Mouse (Mus musculus): ENCODE data around the gene Rgs9. TPM values are rescaled to one million over a fixed set of nuclear protein-coding genes. Genes with fewer than 3 reads are reported as not detected.
A peak's percentile ranks its signal among the peaks of the same experiment; 100 is the strongest.

Rgs9 gene
- total and polyA plus RNA-seq, 2 experiments from 2014 or later, result 15.3 to 31.8 TPM

DNA sequence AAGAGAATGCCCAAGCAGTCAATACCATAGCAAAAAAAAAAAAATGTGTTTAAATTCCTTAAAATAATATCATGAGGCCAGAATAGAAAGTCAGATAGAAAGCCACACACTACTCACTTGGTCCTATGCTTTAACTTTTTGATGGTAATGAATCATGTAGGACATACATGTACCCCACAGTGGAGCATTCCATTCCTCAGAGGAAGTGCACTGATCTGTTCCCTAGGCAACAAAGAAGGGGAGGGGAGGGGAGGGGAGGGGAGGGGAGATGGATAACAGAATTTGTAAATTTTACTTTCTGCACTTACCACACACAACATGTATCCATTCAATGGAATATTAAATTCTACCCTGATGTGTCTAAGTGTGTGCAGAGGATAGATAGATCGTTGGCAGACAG lies 91.9 kb downstream of the Rgs9 start:
- ATAC-seq, result peak; percentile 82; the same call in 1 of the 2 replicates
- H3K4me2 ChIP-seq (ENCODE audit: low read depth), result no peak overlapping the region
- no peaks in the 10 kb centered on the region for H3K9me3 ChIP-seq (ENCODE audit: low read length)
- H3K4me3 ChIP-seq (ENCODE audit: low read depth, low read length), result no peak overlapping the region
- H3K36me3 ChIP-seq (ENCODE audit: insufficient read depth), result no peaks in the 10 kb centered on the region
- H3K27ac ChIP-seq (ENCODE audit: low read depth, low read length), result no peak overlapping the region
- WGBS, result 98% methylated on average over 1 of the region's 1 CpGs
- H3K9ac ChIP-seq, result no peak overlapping the region
- no peak for TF ChIP-seq CTCF (IDR thresholded peaks at IDR 0.05; ENCODE audit: low read depth)
- peak; percentile 55 for DNase-seq
- peaks cover 6% of the 10 kb centered on the region; the same call in 1 of the 2 replicates for H3K4me1 ChIP-seq (ENCODE audit: insufficient read depth)
- no peaks in the 10 kb centered on the region for H3K27me3 ChIP-seq (ENCODE audit: insufficient read depth, low read length)

DNA sequence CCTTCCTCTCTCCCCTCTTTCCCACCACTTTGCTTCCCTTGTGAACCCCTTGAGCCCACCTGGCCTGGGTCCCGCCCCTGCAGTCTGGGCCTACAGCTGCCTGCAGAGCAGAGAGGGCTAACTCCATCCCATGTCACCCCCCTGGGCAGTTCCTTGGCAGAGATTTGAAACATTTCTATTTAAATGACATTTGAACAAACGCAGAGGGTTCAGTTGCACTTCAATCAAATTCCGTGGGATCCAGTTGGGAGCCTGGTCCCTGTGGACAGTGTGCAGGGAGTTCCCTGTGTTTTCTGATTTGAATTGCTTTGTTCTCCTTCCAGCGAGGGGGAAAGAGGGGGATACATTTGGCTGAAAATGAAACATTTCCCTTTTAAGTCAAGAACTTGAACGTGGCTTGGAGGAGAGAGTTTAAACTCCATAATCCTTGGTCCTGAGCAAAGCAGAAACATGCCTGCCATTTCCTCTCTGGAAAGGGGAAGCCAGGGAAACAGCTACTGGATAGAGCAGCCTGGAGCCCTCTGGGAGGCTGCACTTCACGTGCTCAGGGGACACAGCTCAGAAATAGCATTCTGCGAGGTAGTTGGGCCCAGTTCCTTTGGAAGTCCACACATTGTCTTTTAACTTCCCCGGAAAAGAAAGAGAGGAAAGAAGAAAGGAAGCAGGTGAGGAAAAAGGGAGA lies 98.2 kb downstream of the Rgs9 start:
- H3K9ac ChIP-seq, result no peak overlapping the region
- TF ChIP-seq CTCF (IDR thresholded peaks at IDR 0.05; ENCODE audit: low read depth), result no peak
- no peaks in the 10 kb centered on the region for H3K27me3 ChIP-seq (ENCODE audit: insufficient read depth, low read length)
- no peak for DNase-seq
- H3K9me3 ChIP-seq (ENCODE audit: low read length), result no peaks in the 10 kb centered on the region
- WGBS, result 21% methylated on average over 8 of the region's 8 CpGs
- no peak overlapping the region for H3K4me2 ChIP-seq (ENCODE audit: low read depth)
- no peak overlapping the region for H3K4me3 ChIP-seq (ENCODE audit: low read depth, low read length)
- H3K4me1 ChIP-seq (ENCODE audit: insufficient read depth), result no peaks in the 10 kb centered on the region
- H3K36me3 ChIP-seq (ENCODE audit: insufficient read depth), result no peaks in the 10 kb centered on the region
- ATAC-seq, result peak; percentile 60
- peak overlapping the region; percentile 50 for H3K27ac ChIP-seq (ENCODE audit: low read depth, low read length)

GRCm38 (mm10) chr11:109192673-109193557 lies 105.0 kb downstream of the Rgs9 start:
- no peaks in the 10 kb centered on the region for H3K9me3 ChIP-seq (ENCODE audit: low read length)
- H3K27ac ChIP-seq (ENCODE audit: low read depth, low read length), result no peak overlapping the region
- ATAC-seq (peak; percentile 56), DNase-seq (peak; percentile 78)
- H3K9ac ChIP-seq, result no peak overlapping the region
- peak; percentile 92 for TF ChIP-seq CTCF (IDR thresholded peaks at IDR 0.05; ENCODE audit: low read depth)
- no peaks in the 10 kb centered on the region for H3K4me1 ChIP-seq (ENCODE audit: insufficient read depth)
- no peak overlapping the region for H3K4me3 ChIP-seq (ENCODE audit: low read depth, low read length)
- H3K4me2 ChIP-seq (ENCODE audit: low read depth), result no peak overlapping the region
- no peaks in the 10 kb centered on the region for H3K36me3 ChIP-seq (ENCODE audit: insufficient read depth)
- no peaks in the 10 kb centered on the region for H3K27me3 ChIP-seq (ENCODE audit: insufficient read depth, low read length)
- WGBS, result 53% methylated on average over 15 of the region's 15 CpGs

- no peak overlapping the region for H3K4me2 ChIP-seq (ENCODE audit: low read depth)
- H3K36me3 ChIP-seq (ENCODE audit: insufficient read depth), result no peaks in the 10 kb centered on the region
- H3K9me3 ChIP-seq (ENCODE audit: low read length), result no peaks in the 10 kb centered on the region
- ATAC-seq (no peak), DNase-seq (no peak)
- no peaks in the 10 kb centered on the region for H3K27me3 ChIP-seq (ENCODE audit: insufficient read depth, low read length)
- no peaks in the 10 kb centered on the region for H3K4me1 ChIP-seq (ENCODE audit: insufficient read depth)
- no peak overlapping the region for H3K9ac ChIP-seq
- WGBS, result 92% methylated on average over 5 of the region's 5 CpGs
- H3K4me3 ChIP-seq (ENCODE audit: low read depth, low read length), result no peak overlapping the region
- no peak for TF ChIP-seq CTCF (IDR thresholded peaks at IDR 0.05; ENCODE audit: low read depth)
- no peak overlapping the region for H3K27ac ChIP-seq (ENCODE audit: low read depth, low read length)
Measured at GRCm38 (mm10) chr11:109188235-109188634, 109.7 kb downstream of the Rgs9 start.

DNA sequence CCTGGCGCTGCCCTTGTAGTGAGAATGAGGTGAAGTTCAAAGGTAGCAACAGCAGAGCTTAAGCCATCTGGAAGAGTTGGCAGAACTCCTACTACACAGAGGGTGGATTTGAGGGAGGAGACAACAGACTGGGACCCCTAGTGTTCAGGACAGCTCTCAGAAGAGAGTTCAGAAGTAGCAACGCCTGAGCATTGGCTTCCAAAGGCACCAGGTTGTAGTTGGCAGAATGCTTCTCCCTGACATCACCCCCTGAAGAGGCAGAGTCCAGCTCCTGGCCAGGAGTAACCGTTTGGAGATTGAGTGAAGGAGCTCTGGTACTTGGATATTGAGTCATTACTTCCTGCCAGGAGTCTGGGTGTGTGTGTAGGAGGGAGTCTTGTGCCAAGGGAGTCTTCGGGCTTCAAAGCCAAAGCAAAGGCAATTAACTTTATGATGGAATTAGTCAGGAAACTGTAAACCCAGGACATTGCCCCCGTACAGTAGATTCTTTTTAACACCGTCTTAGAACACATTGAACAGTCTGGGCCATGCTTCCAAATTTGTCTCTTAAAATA lies 110.2 kb downstream of the Rgs9 start:
- Histone ChIP-seq H3K9ac (no peak overlapping the region), H3K9me3 (ENCODE audit: low read length) (no peaks in the 10 kb centered on the region), H3K27me3 (ENCODE audit: insufficient read depth, low read length) (no peaks in the 10 kb centered on the region), H3K4me2 (ENCODE audit: low read depth) (no peak overlapping the region), H3K4me1 (ENCODE audit: insufficient read depth) (no peaks in the 10 kb centered on the region), H3K4me3 (ENCODE audit: low read depth, low read length) (no peak overlapping the region), H3K36me3 (ENCODE audit: insufficient read depth) (no peaks in the 10 kb centered on the region), H3K27ac (ENCODE audit: low read depth, low read length) (no peak overlapping the region)
- 72% methylated on average over 6 of the region's 6 CpGs for WGBS
- ATAC-seq (no peak), DNase-seq (no peak)
- no peak for TF ChIP-seq CTCF (IDR thresholded peaks at IDR 0.05; ENCODE audit: low read depth)

DNA sequence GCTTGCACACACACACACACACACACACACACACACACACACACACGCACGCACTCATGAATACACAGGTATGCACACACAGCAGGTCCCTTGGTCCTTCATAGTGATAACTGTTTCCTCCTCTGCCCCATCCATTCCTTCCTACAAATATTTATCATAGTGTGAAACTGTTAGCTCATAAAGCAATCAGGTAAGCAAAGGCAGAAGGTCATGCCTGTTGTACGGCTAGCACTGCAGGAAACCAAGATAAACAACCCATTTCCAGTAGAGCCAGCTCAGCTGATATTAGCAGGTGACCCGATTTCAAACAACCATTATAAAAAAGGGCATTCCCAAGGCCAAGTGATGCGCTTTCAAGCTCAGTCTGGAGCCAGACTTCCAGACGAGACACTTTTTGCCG lies 116.8 kb downstream of the Rgs9 start:
- Histone ChIP-seq H3K27me3 (ENCODE audit: insufficient read depth, low read length) (no peaks in the 10 kb centered on the region), H3K9ac (no peak overlapping the region), H3K4me1 (ENCODE audit: insufficient read depth) (no peaks in the 10 kb centered on the region), H3K4me3 (ENCODE audit: low read depth, low read length) (no peak overlapping the region), H3K27ac (ENCODE audit: low read depth, low read length) (no peak overlapping the region), H3K9me3 (ENCODE audit: low read length) (no peaks in the 10 kb centered on the region), H3K36me3 (ENCODE audit: insufficient read depth) (no peaks in the 10 kb centered on the region), H3K4me2 (ENCODE audit: low read depth) (no peak overlapping the region)
- DNase-seq (no peak), ATAC-seq (no peak)
- 75% methylated on average over 7 of the region's 7 CpGs for WGBS
- TF ChIP-seq CTCF (IDR thresholded peaks at IDR 0.05; ENCODE audit: low read depth), result no peak

GRCm38 (mm10) chr11:109180290-109180689 lies 117.6 kb downstream of the Rgs9 start:
- TF ChIP-seq CTCF (IDR thresholded peaks at IDR 0.05; ENCODE audit: low read depth), result no peak
- Histone ChIP-seq H3K27ac (ENCODE audit: low read depth, low read length) (no peak overlapping the region), H3K9ac (no peak overlapping the region), H3K4me3 (ENCODE audit: low read depth, low read length) (no peak overlapping the region), H3K36me3 (ENCODE audit: insufficient read depth) (no peaks in the 10 kb centered on the region), H3K27me3 (ENCODE audit: insufficient read depth, low read length) (no peaks in the 10 kb centered on the region), H3K9me3 (ENCODE audit: low read length) (no peaks in the 10 kb centered on the region), H3K4me1 (ENCODE audit: insufficient read depth) (no peaks in the 10 kb centered on the region), H3K4me2 (ENCODE audit: low read depth) (no peak overlapping the region)
- DNase-seq, result no peak
- WGBS, result 94% methylated on average over 11 of the region's 11 CpGs
- no peak for ATAC-seq
